Mouse (Mus musculus): ENCODE measurements around the gene Tmem81.
"Not testable (repeated sequence)": the region's sequence is repeated elsewhere in the genome, so short reads cannot be mapped to it uniquely, and the experiment has no call there.

Tmem81 gene

GRCm38 (mm10) chr1:132506058-132506457 lies at the start of gene Tmem81:
Gene Tmem81 (plus strand): TSS chr1:132506230.
- DNase-seq (ENCODE audit: low spot score): no peak

GRCm38 (mm10) chr1:132464651-132465050 lies 41.4 kb upstream of the Tmem81 start:
- no peak for DNase-seq (ENCODE audit: low spot score)

GRCm38 (mm10) chr1:132468926-132469325 lies 37.1 kb upstream of the Tmem81 start:
- DNase-seq (ENCODE audit: low spot score): peak; percentile 36

- DNase-seq (ENCODE audit: low spot score): no peak
Observed at GRCm38 (mm10) chr1:132469519-132469918, 36.5 kb upstream of the Tmem81 start.

- not testable (repeated sequence) for DNase-seq (ENCODE audit: low spot score)
Observed at GRCm38 (mm10) chr1:132470031-132470430, 36.0 kb upstream of the Tmem81 start.

- DNase-seq (ENCODE audit: low spot score): no peak
Observed at GRCm38 (mm10) chr1:132471032-132471431, 35.0 kb upstream of the Tmem81 start.

GRCm38 (mm10) chr1:132471499-132471898 lies 34.5 kb upstream of the Tmem81 start:
- DNase-seq (ENCODE audit: low spot score): no peak

GRCm38 (mm10) chr1:132472537-132472936 lies 33.5 kb upstream of the Tmem81 start:
- no peak for DNase-seq (ENCODE audit: low spot score)

- no peak for DNase-seq (ENCODE audit: low spot score)
Observed at GRCm38 (mm10) chr1:132474496-132474895, 31.5 kb upstream of the Tmem81 start.

- no peak for DNase-seq (ENCODE audit: low spot score)
Observed at GRCm38 (mm10) chr1:132476575-132476927, 29.5 kb upstream of the Tmem81 start.

GRCm38 (mm10) chr1:132476928-132477691 lies 28.9 kb upstream of the Tmem81 start, which contains the start of gene Rbbp5:
Gene Rbbp5 (plus strand): TSS chr1:132477365.
- DNase-seq (ENCODE audit: low spot score): peak; percentile 70

- DNase-seq (ENCODE audit: low spot score): no peak
Observed at GRCm38 (mm10) chr1:132479438-132479837, 26.6 kb upstream of the Tmem81 start.

GRCm38 (mm10) chr1:132481619-132482018 lies 24.4 kb upstream of the Tmem81 start:
- no peak for DNase-seq (ENCODE audit: low spot score)

GRCm38 (mm10) chr1:132483234-132483633 lies 22.8 kb upstream of the Tmem81 start:
- DNase-seq (ENCODE audit: low spot score): no peak

- no peak for DNase-seq (ENCODE audit: low spot score)
Observed at GRCm38 (mm10) chr1:132483759-132484158, 22.3 kb upstream of the Tmem81 start.

- DNase-seq (ENCODE audit: low spot score): no peak
Observed at GRCm38 (mm10) chr1:132500535-132500934, 5.5 kb upstream of the Tmem81 start.

- DNase-seq (ENCODE audit: low spot score): no peak
Observed at GRCm38 (mm10) chr1:132505155-132505554, 875 bp upstream of the Tmem81 start.

GRCm38 (mm10) chr1:132506656-132507055 lies 626 bp downstream of the Tmem81 start:
- no peak for DNase-seq (ENCODE audit: low spot score)

- no peak for DNase-seq (ENCODE audit: low spot score)
Observed at GRCm38 (mm10) chr1:132509771-132510170, 3.7 kb downstream of the Tmem81 start.

GRCm38 (mm10) chr1:132511521-132511920 lies 5.5 kb downstream of the Tmem81 start:
- DNase-seq (ENCODE audit: low spot score): no peak

- DNase-seq (ENCODE audit: low spot score): no peak
Observed at GRCm38 (mm10) chr1:132512106-132512505, 6.1 kb downstream of the Tmem81 start.

- DNase-seq (ENCODE audit: low spot score): no peak
Observed at GRCm38 (mm10) chr1:132515339-132515738, 9.3 kb downstream of the Tmem81 start.

GRCm38 (mm10) chr1:132516776-132517175 lies 10.7 kb downstream of the Tmem81 start:
- DNase-seq (ENCODE audit: low spot score): no peak

GRCm38 (mm10) chr1:132518621-132519020 lies 12.6 kb downstream of the Tmem81 start:
- DNase-seq (ENCODE audit: low spot score): no peak

Data from ovary, adult 18-20 months (tissue).